Mouse (Mus musculus): Measurements from ENCODE around the gene Blmh.

- no peak for TF ChIP-seq CTCF (IDR thresholded peaks at IDR 0.05; ENCODE audit: low read depth)
- TF ChIP-seq EP300 (optimal IDR thresholded peaks at IDR 0.05): no peak
These were observed 4.0 kb upstream of the Blmh start for GRCm38 (mm10) chr11:76920607-76921006.
